Mouse (Mus musculus) urinary bladder, adult 18-20 months (tissue): ENCODE data around the gene Clec4n.
"Not testable (repeated sequence)": the region's sequence is repeated elsewhere in the genome, so short reads cannot be mapped to it uniquely, and the experiment has no call there.

ENCODE experiments used
- DNase-seq, 2 experiments: peaks; one replicate each; pipeline ENCODE4 v3.0.0; 2022; ENCODE audit warnings: low spot score in 2 of 2, mixed read lengths in 2 of 2

Gene Clec4n

DNA sequence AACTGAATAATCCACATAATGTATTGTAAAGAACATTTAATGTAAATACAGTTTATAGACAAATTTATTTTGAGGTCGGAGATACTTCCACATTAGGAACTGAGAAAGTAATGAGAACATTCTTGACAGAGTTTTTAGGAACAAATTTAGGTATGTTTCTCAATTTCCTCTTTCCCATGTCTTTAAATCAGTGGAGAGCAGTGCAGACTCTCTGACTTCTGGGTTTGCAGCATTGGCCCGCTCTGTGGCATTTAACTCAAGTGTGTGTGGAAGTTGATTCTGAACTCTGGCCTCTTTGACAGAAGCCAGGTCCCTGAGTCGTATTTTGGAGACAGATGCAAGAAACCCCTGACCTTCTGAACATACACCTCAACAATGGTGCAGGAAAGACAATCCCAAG is at the start of gene Clec4n:
Gene Clec4n, plus strand, starts transcription at position 200 of the 400 bp plus-strand sequence.
- DNase-seq = no peak

DNA sequence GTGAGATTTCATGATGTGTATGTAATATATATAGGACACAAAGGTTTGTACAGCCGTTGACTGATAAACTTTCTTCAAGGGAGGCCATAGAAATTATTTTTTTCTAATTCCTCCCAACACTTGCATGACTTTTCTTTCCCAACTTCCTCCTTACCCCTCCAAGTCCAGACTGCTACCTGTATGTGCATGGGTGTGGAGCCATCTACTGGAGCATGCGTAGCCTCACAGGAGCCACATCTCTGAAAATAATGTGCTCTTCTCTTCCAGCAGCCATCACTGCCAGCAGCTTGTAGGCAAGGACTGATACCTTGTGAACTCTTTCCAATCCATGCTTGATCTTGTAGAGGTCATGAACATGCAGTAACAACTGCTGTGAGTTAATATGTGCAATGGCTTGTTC is 44.8 kb upstream of the Clec4n start:
- DNase-seq = not testable (repeated sequence)

DNA sequence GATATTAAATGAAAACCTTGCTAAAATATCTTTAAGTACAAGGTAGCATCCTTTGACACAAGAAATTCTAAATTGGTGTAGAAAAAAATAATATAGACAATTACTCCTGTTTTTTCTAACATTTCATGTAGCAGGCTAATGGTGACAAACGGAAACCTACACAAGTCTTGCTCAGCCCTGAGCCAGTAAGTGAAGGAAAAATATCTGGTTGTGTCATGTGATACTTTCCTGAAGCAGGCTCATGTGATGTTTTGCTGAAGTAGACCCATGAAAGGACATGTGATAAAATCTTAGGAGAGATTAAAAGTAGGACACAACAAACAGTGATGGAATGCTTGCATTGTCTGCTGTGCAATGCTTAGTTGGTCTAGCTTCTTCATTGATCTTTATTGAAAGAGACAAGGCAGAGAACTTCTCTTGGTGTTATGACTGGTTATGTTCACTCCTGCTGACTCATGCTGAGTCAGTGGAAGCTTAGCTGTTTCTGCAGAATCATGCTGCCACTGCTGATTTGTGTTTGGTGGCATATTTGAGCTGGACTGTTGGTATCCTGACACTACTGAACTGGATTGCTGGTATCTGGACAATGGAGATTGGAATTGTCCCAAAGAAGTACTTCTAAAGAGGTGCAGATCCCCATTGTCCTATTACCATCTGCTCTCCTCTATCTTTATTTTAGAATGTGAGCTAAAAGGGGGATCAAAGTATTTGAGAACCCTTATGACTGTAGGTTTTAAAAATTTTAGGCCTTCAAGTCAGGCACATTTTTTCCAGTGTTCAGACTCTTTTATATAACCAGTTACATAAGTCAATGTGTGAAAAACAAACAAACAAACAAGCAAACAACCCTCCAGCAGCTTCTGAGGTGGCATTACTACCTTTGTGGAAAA is 22.2 kb upstream of the Clec4n start:
- no peak for DNase-seq

DNA sequence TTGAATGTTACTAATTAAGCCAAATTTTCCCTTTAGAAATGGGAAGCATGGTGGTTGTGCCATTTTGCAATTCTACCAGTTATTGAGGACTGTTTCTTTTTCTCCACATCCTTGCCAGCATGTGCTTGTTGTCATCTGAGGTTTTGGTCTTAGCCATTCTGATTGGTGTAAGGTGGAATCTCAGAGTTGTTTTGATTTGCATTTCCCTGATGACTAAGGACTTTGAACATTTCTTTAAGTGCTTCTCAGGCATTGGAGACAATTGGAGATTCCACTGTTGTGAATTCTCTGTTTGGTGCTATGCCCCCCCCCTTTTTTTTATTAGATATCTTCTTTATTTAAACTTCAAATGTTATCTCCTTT is 21.6 kb upstream of the Clec4n start:
- not testable (repeated sequence) for DNase-seq

DNA sequence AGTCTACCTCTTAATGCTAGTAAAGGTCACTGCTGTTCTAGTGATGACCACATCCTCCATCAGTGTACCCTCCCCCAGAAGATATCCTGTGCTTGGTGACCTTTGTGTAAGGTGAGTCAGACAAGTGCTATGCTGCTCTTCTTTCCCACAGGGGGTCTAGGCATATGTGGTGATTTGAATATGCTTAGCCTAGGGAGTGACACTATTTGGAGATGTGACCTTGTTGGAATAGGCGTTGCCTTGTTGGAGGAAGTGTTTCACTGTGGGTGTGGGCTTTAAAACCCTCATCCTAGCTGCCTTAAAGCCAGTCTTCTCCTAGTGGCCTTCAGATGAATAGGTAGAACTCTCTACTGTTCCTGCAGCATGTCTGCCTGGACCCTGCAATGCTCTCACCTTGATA is 17.9 kb upstream of the Clec4n start:
- DNase-seq = no peak

DNA sequence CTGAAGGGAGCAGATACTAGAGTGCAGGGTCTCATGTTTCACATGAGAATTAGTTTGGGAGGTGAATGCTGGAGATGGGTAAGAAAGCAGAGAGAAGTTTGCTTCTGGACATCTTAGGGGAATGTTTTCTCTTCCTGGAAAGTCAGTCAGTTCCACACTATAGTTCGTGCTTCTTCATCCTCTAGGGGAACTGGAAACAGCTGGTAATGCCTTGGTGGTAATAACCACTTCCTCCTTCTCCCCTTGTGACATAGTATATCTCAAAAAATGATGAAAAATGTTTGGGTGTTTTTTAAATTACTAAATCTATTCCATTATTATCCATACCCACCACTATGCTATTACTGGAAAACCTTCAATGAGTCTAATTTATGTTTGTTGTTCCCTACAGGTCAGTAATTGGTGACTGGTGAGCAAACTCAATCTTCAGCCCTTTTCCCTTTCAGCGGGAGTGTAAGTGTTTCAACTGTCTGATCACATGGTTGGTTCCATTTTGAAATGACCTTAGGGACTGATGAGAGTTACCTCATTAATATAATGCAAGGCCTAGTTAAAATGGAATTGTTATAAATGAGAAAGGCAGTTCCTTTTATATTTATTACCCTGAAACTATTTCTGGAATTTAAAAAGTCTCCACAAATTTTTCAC is 2.0 kb upstream of the Clec4n start:
- DNase-seq = no peak

DNA sequence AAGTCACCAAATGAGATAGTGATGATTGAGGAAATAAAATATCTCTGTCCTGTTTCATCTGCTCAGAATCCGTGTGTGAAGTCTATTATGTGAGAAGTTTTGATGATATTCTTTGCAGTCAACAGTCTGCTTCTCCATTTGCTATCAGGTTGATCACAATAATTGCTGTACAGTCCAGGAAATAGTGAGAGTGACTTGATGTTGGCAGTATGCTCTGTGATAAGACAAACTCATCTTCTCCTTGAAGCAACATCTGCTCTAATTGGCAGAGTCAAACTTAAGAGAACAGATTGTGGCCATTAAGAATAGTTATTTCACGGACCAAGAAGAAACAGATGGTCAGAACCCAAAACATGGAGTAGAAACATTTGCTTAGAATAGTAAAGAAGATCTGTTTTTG is 1.5 kb downstream of the Clec4n start:
- no peak for DNase-seq

DNA sequence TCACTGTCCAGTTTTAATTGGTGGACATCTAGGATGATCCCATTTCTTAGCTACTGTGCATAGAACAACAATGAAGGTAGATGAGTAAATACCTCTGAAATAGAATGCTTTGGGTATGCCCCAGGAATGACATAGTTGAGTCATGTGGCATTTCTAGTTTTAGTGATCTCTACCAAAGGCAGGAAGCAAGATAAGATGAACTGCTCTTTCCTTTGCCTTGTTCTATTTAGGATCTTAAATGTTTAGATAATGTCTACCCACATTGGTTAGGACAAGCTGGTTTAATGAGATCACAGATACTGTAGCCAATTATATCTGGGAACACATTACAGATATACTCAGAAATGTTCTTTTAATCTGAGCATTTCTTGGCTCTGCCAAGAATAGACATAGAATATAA is 7.9 kb downstream of the Clec4n start:
- DNase-seq = no peak

DNA sequence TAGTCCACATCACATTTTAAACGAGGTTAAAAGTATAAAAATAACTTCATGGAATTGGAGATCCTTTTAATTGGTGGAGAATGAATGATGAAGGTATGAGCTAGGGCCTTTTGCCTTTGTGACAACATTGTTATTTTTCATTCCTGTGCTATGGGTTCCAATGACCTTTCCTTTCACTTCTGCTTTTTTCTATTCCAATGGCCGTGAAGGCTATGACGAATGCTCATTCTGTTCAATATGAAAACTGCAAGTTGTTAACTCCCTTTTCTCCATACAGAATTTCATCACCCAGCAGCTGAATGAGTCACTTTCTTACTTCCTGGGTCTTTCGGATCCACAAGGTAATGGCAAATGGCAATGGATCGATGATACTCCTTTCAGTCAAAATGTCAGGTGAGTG is 14.6 kb downstream of the Clec4n start:
- DNase-seq = no peak

DNA sequence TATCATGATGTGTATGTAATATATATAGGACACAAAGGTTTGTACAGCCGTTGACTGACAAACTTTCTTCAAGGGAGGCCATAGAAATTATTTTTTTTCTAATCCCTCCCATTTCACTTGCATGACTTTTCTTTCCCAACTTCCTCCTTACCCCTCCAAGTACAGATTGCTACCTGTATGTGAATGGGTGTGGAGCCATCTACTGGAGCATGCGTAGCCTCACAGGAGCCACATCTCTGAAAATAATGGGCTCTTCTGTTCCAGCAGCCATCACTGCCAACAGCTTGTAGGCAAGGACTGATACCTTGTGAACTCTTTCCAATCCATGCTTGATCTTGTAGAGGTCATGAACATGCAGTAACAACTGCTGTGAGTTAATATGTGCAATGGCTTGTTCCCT is 19.2 kb downstream of the Clec4n start:
- DNase-seq = not testable (repeated sequence)

DNA sequence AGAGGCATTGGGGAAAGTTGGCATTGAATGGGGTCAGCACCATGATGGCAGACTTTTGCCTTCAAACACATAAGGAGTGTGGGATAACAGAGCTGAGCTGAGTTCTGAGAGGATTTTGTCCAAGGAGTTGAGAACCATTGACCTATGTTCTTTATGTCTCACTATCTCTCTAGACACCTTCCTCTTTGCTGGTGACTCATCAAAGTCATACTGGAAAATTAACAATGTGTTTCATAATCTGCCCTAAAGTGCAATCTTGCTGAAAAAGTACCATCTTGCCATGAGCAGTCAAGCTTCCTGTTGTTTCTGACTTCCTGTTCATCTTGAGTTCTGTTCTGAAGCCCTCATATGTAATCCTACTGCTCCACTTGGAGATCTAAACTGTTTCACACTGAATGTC is 23.1 kb downstream of the Clec4n start:
- no peak for DNase-seq

DNA sequence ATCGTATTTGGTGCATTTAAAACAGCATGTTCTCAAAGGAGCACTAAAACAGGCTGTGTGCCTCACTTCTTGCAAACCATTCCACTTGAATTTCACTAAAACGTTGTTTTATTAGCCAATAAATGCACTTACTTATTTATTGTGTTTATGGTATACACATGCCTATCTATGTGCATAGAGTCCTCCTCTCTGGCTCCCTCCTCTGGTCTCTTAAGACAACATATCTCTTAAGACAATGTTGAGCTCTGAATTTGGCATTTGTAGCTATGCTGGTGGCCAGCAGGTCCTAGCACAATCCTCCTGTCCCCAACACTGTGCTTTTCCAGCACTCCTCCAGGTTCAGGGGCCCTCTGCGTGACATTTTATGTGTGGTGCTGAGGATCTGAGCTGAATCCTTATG is 29.3 kb downstream of the Clec4n start:
- no peak for DNase-seq

DNA sequence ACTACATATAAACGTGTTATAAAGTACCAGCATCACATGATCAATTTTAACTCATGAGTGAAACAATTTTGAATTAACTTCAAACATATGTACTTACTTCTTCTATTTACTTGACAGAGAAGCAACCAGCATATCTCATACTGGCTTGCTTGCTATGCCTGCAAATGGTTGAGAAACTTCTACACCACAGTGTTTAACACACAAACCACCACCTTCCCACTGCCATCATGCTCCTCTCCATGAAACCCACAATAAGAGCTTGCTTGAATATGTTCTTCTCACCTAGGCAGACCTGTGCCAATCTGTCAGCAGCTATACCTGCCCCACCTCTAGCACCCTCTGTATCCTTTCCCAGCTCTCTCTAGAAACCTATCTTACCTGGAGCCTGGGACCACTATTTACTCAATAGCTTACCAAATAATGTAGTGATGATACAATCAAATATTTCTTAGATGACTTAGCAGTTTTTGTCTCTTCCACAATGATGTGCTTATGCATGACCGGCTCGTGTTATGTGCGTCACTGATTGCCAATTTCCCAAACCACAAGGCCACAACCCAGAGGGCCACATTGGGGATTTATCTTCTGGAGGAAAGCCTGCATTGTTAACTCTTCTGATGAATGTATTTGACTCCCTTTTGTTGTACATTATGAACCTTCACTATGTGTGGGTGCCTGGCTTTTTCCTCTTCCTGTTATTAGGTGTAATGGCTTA is 30.4 kb downstream of the Clec4n start:
- no peak for DNase-seq

DNA sequence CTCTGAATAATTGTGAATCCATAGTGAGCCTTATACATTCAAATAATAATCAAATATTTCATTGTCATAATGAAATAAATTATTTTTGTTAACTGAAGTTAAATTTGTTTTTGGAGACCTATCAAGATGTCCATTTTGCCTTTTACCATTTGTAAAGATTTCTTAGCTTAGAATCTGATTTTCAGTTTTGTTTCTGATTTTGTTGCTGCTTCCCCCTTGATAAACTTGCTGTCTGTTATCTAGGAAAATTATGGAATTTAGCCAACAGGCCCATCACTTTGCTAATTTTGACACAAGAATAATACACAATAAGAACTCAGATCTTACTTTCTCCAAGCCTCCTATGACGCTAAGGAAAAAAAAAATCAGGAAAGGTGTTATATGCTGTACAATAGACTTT is 31.2 kb downstream of the Clec4n start:
- DNase-seq = no peak

DNA sequence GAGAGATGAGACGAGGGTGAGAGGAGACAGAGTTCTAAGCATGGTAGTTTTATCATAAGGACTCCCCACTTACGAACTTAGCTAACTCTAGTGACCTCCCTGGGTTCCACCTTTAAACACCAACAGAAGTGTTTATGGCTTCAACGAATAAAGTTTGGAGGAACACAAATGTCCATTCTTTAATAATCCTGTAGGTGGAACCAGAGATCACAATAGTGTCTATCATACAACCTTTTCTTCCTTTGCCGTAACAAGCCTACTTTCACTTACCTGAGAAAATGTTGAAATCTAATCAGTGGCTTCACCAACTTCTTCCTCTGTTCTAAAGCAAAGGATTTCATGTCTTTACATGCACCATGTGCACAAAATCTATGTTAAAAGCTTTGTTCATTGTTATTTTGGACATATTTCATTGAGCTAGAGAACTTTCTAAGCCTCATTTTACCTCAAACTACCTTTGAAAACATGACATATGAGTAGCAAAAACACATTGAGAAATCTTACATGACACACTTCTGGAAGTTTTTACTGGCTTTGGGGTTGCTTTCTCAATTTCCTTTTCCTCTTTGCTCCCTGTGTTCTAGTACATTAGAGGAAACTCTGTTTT is 32.0 kb downstream of the Clec4n start, which contains the start of gene Clec4d:
Gene Clec4d, plus strand, starts transcription at position 557 of the 607 bp plus-strand sequence.
- DNase-seq = no peak

DNA sequence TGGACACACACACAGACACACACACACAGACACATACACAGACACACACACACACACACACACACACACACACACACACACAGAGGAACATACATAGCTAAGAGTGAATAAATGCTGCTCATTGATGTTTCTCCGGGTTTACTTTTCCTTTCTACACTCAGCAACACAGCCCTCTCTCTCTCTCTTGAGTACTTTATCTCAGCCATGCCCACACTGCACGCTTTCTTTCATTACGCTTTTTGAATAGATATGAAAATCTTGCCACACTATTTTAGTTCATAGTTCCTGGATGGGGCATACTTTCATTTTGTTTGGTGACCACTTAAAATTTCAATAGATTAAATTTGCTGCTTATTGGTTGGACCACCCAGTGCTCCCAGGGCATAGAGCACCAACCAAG is 34.6 kb downstream of the Clec4n start:
- DNase-seq = no peak

DNA sequence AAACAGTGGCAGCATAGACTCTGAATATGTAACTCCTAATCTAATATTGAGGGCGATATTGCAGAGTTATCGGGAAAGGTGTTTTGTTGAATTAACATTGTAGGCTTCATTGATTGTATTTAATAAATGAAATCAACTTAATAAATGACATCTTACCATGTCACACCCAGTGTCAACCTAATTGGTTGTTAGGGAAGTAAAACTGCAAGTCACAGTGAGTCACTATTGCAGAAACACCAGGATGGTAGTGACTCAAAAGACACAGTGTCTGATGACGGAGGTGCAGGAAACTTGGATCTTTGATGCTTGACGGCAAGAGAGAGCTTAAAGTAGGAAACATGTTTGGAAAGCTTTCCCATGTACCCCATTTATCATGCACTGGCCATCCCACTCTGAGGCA is 36.2 kb downstream of the Clec4n start:
- no peak for DNase-seq

DNA sequence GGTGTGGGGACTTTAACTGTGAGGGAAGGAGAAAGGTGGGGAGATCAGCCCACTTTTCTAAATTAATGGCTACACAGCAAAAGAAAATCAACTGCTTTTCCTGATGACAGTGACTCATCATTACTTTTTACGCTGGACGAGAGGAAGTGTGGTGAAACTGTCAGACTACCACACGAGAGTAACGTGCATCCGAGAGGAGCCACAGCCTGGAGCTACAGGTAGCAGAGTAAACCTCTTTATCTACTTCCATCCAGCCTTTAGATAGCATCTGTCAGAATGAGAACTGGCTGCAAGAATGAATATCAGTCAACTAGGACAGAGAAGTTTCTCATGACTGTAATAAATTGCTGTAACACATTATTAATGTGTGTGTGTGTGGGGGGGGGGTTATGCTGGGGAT is 37.3 kb downstream of the Clec4n start:
- no peak for DNase-seq

DNA sequence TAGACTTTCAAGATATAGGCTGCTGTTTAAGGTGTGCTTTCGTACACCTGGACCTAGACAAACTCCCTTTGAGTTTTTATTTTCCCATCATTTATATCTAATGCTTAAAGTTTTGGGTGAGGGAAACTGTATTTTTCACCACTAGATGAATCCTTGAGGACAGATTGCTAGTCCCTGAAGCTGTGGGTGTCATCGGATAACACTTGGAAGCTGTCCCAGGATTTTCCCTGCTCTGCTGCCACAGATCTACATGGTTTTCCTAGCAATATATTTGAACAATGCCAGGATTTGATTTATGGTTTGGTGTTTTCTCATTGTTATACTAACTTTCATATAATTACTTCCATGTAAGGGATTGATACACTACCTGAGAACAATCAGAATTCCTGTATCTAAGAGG is 49.8 kb downstream of the Clec4n start:
- DNase-seq = no peak

DNA sequence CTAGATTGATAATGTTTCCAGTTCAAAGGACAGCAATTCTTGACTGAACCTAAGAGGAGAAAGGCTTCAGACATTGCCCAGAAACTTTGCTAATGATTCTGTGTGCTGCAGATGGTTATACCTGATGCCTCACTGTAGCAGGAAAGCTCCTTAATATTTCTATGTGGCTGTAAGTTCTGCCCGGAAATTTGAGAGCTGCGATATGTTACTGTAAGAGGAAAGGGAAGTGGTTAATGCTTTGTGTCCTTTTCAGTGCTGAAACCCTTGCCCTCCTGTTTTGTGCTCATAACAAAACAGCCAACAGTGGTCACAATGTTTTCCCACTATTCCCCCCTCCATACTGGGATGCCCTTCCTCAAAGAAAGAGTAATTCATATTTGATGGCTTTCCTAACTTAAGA is 56.7 kb downstream of the Clec4n start:
- no peak for DNase-seq

DNA sequence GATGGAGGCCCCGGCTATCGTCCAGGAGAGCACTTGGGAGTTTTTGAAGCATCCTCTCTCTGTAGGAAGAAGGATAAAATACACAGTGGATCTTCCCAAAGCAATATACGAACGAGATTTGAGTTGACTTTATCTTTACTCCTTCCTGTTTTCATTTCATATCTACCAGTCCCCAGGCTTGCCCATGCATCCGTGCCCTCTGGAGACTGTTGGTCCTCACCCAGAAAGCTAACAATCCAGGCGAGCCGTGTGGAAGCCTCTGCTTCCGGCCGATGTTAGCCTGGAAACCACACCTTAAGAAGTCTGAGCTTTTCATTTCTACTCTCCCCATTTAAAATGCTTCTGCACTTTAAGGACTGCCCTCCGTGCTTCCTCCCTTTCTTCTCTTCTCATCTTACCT is 59.3 kb downstream of the Clec4n start:
- DNase-seq = no peak

DNA sequence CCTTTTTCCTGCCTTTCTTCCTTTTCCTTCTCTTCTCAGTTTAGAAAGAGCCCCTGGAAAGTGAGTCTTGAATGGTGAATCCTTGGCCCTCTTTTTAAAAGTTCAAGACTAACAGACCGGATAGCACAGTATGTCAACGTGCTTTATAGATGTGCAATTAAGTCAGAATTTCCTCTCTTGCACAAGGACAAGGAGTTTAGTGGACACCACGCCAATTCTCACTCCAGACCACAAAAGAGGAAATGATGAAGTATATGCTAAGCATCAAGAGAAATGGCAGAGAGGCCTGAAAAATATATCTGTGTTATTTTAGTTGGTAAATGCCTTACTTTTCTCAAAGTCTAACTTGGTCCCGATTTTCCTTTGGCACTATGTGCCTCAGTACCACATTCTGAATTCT is 60.1 kb downstream of the Clec4n start, which contains the start of gene Clec4e:
Gene Clec4e, minus strand, starts transcription at position 118 of the 400 bp plus-strand sequence.
- DNase-seq = no peak
